Mouse (Mus musculus): ENCODE data around the gene Cntnap2.

The Cntnap2 gene

DNA sequence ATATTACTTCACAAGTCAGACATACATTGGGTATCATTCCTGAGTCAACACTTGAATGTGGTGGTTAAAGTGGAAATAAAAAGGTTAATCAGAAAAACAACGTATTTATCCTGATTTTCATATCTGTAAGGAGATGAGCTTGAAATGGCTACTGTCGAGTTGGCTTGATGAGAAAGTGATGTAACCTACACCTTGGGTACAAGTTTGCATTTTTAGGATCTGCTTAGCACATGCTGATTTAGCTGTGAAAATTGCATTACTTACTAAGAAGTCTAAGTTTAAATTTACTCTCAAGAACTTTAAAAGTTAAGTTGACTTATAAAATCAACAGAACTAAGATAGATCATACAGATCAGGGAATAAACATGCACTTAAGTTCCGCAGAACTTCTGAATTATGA is 879.1 kb downstream of the Cntnap2 start:
- DNase-seq (ENCODE audit: low spot score), result no peak

DNA sequence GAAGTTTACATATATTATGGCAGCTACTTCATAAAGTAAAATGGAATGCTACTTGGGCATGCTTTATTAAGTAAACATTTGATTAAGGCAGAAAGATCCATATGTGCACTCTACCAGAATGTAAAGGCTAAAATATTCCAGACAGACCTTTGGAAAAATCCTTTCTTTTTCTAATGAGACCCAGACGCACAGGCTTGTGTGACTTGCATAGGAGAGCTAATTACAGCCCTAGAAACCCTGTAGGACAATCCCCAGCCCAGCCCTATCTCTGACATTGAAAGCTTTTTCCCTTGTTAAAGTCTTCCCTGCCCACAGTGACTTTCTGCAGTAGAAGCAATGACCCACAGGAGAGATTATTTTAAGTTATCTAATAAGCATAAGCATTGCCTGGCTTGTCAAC is 879.6 kb downstream of the Cntnap2 start:
- no peak for DNase-seq (ENCODE audit: low spot score)

DNA sequence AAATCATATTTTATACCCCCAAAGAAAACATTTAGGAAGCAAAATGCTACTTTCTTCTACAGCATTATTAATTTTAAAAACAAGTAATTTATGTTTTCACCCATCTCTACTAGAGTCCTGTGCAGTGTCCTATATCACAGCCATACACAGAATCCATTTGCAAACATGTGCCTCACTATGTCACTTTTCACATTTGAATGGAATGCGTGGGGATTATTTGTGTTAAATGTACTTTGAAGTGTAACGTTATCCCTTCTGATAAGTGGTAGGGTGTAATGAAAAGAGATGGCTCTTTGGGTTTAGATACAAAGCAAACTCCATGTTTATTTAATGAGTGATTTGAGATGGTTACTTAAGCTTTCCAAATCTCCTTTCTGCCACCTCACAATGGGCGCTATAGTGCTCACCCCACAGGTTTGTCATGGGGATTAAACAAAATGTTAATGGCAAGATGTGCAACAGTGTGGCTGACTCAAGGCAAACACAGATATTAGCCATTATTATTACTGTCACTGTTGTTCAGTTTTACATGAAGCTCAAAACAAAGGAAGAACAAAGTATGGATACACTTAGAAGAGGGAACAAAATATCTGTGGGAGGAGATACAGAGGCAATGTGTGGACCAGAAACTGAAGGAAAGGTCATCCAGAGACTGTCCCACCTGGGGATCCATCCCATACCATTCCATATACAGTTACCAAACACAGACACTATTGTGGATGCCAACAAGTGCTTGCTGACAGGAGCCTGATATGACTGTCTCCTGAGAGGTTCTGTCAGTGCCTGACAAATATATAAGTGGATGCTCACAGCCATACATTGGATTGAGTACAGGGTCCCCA is 886.2 kb downstream of the Cntnap2 start:
- no peak for DNase-seq (ENCODE audit: low spot score)

DNA sequence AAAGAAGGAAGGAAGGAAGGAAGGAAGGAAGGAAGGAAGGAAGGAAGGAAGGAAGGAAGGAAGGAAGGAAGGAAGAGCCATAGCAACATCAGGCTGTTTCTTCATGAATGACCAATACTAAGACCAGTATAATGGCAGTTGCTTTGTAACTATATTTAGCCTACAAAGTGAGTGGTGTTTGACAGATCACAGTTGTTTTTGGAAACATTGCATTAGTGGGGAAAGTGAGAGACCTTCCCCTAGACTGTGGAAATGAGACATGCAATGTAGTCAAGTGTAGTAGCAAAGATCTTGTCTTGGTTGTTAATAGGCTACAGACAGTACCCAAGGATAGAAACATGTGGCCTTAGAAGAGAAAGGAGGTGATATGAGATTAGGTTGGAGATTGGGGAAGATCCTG is 895.6 kb downstream of the Cntnap2 start:
- DNase-seq (ENCODE audit: low spot score), result no peak

DNA sequence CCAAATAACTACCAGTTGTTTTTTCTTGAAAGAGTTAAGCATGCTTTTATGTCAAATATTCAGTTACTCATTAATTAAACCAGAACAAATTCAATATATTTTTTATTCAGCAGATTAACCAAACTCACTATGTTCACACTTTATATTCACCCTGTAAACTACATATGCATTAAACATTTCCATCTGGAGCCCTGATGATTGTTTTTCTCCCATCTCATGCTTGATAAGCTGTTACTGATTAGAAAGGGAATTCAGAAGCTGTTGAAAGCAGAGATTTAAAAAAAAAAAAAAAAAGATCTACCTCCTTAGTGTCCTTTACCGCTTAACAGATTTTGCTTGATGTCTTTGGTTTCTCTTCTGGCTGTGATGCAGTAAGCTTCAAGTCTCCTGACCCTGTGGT is 905.3 kb downstream of the Cntnap2 start:
- no peak for DNase-seq (ENCODE audit: low spot score)

DNA sequence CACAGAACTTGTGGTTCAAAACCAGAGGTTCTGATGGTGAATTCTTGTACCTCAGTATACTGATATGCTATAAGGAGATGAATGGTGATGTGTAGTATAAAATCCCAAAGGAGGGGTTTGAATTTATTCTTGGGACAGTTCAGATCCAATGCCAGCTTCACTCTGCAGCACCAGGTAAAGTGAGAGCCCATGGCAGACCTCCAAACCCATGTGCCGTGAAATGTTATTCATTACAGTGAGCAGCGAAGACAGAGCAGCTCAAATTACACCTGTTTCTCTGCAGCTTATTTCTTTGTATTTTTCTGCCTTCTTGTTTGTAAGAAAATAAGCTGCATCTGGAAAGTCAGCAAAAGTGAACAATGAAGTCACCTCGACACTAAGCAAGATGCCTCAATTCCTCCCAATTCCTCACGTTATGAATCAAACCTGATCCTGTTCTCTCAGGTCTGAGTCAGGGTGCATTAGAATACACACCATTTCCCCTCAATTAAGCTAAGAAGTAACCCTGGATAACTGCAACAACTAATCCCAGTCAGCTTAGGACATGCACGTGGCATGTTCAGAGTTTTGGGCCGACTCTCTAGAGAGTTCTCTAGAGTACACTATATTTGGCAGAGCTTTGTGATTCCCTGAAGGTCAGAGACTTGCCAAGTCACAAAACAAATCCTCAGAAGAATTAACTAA is 915.5 kb downstream of the Cntnap2 start:
- no peak for DNase-seq (ENCODE audit: low spot score)

DNA sequence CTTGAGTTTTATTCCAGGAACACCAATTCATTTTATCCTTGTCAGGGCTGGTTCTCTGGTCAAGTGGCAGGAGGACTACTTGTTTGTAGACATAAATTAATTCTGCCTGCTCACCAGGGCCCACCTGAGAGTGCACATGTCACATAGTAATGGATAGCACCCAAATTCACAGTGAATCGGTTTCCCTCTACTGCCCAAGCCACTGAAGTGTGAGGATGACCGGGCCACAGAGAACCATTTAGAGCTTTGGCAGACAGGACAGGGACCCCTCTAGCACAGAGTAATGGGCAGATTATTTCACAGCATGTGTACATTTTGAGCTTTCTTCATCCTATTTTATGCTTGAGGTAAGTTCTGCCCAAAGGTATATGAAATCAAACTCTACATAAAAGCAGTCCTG is 920.0 kb downstream of the Cntnap2 start:
- DNase-seq (ENCODE audit: low spot score), result no peak

DNA sequence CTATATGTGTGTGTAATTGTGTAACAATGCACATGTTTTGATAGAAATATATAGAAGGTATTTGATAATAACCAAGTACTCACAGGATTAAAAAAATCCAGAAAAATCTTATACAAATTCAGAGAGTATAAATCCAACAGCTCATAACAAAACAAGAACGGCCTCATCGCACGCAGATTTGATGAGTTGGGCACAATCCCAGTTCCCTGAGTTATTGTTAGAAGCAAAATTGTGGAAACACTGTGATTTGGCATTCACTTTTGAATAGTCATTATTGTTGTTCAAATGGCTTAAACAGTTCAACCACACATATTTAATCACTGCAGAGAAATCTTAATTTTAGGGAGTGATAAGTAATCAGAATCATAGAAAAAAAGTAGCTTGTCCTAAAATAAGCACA is 928.9 kb downstream of the Cntnap2 start:
- no peak for DNase-seq (ENCODE audit: low spot score)

DNA sequence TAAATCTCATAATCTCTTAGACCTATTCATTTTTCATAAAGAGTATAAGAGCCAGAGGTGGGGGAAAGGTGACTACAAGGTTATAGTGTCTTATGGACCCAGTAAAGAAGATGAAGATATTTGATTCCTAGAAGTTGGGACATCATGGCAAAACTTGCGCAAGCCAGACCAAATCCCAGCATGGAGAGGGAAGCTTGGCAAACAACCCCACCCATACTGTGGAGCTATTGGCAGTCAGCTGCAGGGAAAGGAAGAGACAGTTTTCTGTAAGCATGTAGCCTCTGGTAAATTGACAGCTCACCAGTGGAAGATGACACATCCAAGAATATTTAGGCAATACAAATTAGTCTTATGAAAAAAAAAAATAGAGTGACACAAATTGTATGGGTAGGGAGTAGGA is 931.9 kb downstream of the Cntnap2 start:
- no peak for DNase-seq (ENCODE audit: low spot score)

DNA sequence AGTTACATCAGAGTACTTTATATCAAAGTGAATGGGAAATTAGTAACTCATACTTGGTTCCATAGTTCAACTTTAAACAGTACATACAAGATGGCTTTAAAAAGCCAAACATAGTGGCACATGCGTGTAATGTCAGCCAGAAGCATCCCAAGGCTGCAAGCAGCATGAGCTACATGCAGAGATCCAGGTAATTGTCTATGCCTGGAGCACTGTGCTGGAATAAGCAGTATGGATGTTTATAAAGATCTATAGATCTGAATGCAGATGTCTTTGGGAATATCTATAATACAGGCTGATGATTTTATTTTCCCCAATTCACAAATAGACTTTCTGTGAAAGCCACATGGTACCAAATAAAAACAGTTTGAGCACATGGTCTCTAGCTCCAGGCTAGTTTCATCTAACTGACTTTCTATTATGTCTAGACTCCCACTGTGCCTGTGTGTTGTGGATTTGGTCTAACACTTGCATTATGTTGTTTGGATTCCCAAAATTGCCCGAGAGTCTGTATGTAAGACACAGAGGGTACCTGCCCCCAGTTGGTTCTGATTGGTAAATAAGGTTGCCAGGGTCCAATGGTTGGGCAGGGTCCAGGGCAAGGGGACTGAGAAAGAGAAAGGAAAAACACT is 963.5 kb downstream of the Cntnap2 start:
- no peak for DNase-seq (ENCODE audit: low spot score)

DNA sequence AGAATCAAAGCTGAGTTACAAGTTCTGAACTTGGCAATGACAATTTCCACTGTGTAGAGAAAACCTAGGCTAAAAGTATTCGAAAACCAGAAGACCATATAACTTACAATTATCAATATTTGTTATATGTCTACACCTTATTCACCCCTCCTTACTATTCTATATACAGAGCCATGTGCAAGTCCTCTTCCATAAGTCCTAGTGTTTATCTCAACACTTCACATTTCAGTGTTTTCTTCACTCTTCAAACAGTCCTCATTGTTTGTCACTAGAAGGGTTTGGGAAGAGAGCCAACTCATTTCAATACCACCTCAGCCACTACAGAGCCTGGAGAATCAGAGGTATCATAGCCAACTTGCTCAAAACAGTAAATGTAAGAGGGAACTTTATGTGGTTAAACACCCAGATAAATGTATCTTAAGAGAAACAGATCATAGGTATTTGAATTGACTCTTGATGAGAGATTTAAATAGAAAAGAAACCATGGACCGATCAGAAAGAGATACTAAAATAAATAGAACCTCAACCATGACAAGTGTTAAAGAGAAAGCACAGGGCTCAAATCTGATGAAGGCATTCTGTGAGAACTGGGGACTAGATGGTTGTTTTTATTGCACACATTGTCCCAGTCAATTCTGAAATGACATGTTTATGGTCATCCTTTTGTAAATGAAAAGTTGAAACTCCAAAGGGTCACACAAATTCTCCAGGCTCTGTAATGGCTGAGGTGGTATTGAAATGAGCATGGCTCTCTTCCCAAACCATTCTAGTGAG is 972.9 kb downstream of the Cntnap2 start:
- no peak for DNase-seq (ENCODE audit: low spot score)

DNA sequence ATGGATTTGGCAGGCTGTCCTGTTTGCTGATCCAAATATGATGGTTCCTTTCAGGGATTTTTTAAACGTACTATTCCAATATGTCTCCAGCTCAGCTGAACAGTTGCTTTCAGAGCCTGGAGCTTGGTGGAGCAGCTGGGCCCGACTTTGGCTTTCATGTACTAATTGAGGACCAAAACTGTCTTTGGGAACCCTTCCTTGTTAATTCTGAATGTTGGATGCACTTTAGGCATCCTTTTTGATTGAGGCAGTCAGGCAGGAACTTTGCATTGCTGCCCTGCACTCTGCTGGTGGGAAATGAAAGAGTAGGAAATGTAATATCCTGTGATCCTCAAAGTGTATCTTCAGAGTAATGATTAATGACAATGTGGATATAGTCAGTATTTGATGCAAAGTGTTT is 974.0 kb downstream of the Cntnap2 start:
- no peak for DNase-seq (ENCODE audit: low spot score)

DNA sequence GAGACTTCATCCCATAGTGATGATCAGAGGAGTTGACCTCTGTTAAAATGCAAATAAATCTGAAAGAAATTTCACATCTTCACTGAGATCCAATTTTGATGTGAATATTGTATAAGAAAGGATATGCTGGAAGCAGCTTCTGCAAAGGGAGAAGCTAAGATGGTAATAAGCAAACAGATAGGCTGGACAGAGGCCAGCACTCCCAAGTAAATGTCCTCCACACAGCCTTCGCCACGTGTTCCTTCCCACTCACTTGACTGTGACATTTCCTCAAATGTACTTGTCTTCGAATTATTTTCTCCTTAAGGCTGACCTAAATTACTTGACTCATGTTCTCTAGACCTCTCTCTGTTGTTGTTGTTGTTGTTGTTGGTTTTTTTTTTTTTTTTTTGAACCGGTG is 981.5 kb downstream of the Cntnap2 start:
- no peak for DNase-seq (ENCODE audit: low spot score)

DNA sequence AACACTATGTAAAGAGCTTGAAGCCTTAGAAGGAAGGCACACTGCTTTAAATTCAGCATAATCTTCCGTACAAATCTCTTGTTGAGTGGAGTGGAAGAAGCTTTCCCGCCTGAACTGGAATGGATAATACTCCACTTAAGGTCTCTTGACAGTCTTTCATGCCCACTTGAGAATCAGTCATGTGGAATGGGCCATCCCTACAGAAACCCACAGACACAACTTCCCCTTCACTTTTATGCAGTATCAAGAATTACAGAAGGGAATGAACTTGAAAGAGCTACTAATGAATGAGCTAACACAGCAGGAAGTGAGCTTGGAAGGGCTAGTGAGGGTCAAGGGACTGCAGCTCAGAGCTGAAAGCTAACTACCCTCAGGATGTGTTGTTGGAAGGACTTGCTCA is 1021.1 kb downstream of the Cntnap2 start:
- DNase-seq (ENCODE audit: low spot score), result no peak

DNA sequence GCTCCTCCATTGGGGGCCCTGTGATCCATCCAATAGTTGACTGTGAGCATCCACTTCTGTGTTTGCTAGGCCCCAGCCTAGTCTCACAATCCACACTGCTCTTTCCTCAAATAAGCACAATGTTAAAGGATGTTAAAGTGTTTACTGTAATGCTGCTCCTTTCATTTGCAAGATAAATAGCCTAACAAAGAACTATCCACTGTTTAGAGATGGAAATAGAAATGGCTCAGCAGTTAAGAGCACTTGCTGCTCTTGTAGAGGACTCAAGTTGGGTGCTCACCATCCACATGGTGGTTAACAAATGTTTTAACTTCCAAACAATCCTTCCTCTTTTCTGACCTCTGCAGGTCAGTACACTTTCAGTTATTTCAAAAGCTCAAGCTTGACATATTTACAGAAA is 1022.3 kb downstream of the Cntnap2 start:
- DNase-seq (ENCODE audit: low spot score), result no peak

DNA sequence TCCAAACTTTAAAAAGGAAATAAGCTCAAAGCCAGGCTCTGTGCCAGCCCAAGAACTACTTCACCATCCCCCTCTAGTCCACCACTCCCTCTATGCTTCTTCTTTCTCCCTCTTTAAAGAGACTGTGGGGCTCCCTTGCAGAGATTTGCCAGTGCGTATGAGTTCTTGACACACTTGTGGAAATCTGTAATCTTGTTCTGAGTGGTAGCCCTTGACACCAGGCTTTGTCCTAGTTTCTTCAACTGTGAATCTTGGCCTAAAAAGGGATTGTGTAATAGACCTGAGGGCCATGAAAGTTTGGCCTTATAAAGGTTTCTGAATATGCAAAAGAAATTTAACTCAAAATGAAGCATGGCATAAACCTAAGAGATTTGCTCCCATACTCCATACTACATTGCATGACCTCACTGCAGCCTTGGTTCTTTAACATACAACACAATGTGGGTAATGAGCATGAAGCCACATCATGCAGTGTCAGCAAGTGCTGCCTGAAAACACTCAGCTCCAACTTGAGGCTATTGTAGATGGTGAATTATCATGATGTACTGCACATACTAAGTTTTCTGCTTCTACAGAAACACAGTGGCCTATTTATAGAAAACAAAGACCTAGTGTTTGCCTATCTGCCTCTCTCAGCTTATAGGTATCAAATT is 1084.2 kb downstream of the Cntnap2 start:
- DNase-seq (ENCODE audit: low spot score), result no peak

DNA sequence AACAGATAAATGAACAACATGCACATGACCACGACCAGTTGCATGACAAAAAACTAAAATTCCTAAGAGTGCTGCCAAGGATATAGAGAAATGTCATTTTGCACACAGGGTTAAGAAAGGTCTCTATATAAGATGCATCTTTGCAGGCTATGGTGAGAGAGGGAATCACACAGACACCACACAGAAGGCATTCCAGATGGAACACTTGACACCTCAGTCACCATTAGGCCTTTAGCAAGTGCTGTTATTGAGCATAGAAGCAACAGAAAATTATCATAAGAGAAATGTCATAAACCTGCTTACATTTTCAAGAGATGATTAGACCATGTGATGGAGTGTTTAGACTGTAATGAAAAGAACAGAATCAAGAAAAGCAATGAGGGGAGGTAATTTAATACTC is 1107.7 kb downstream of the Cntnap2 start:
- DNase-seq (ENCODE audit: low spot score), result no peak

DNA sequence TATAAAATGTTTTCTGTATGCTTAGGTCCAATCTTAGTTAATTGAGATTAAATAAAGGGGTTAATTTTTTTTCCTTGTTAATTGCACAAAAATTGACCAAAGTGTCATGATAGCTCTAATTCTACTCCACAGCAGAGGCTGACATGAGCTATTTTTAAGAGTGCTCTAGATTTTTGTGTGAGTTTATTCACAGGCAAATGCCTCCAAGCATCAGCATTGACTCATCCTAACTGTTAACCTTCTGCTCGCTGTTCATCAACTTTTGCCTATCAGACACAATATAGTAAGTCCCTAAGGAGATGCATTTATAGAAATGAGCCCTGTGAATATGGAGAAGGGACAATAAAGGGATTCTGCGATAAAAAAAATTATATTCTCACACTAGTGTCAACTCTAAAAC is 1138.1 kb downstream of the Cntnap2 start:
- DNase-seq (ENCODE audit: low spot score), result no peak

DNA sequence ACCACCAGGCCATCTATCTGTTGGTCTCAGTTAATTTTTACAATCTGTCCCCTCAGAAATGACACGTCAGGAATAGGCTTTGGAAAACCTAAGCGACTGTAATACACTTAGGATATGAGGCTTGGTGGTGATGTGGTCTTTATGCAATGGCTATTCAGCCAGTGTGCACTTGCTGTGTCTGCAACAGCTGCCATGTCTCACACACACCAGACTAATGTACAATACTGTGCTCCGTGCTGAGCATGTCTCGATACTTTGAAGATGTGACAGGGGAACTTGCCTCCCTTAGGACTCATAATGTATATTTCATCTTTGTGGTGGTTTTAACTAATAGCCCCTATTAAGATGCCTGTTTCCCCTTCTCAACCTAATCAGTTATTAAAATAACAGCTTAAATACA is 1142.7 kb downstream of the Cntnap2 start:
- DNase-seq (ENCODE audit: low spot score), result no peak

DNA sequence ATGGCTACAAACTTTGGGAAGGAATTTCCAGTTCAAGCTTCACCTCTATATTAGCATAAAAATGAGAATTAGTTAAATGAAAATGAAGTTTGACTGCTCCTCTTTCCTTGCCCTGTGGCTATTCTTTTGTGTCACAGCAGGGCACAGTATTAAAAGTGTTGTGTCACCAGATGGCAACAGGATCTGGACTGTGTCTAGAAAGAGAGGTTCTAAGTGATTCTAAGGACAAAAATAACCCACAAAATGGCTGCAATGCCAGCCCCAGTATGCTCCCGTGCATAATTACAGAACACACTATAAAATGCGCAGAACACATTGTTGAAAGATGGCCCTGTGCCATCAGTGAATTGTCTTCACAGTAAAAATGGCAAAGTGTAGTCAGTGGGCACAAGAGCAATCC is 1146.4 kb downstream of the Cntnap2 start:
- no peak for DNase-seq (ENCODE audit: low spot score)

DNA sequence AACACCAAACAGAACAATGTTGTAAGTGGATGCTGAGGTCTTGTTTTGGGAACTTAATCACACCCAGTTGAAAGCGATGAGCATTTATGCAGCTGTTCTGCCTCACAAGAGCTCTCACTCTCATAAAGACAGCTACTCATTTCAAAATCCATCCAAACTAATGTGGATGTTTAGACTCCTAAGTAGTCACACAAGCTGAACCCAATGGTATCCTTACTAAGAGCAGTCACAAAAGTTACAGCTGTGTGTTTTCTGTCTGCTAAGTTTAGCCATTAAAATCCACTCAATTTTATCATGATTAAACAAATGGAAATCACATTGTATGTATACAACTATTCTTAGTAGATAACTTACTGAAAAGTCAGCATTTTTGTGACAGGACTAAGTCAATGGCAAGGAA is 1173.7 kb downstream of the Cntnap2 start:
- DNase-seq (ENCODE audit: low spot score), result no peak

DNA sequence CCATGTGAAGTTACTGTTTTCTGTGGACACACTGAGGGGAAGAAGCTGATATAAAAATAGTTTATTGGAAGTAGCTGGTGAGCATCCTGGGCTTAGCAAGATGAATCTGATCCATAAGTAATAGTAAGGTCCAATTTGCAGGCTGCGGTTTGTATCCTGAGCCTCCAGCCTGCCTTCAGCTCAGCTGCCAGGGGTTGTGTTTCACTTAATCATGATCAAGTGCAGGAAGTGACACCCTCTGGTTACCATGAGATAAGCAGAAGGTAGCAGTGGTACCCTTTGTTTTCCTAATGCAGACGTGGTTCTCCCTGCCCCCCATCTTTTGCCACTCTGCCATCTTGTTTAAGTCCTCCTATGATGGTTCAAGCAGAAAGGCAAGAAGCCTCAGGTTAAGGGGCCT is 1181.2 kb downstream of the Cntnap2 start:
- DNase-seq (ENCODE audit: low spot score), result no peak

All from adipocyte (in vitro differentiated cells).